Mouse (Mus musculus): ENCODE measurements around the gene Gm20403. TPM values are rescaled to one million over a fixed set of nuclear protein-coding genes. Genes with fewer than 3 reads are reported as not detected.

Gene Gm20403
- total RNA-seq, 2 experiments from 2014 or later: not detected

Other genes with a start within 250 kb of the Gm20403 start
- 10 to 100 TPM; 44.7 to 46.0 TPM for gene Snx6, start 190.8 kb downstream of the Gm20403 start, total RNA-seq (2021)
- 100 to 1,000 TPM in 1 of 2 experiments, 10 to 100 TPM in 1; 94.3 to 101 TPM for gene Cfl2, start 123.7 kb downstream of the Gm20403 start, total RNA-seq (2021)
- gene Baz1a, start 27.8 kb upstream of the Gm20403 start, total RNA-seq (2021): 1 to 10 TPM; 1.1 to 2.3 TPM
- 10 to 100 TPM in 1 of 2 experiments, 1 to 10 TPM in 1; 9.2 to 10.4 TPM for gene 2700097O09Rik, start 93.6 kb upstream of the Gm20403 start, total RNA-seq (2021)
- 10 to 100 TPM; 88.8 to 92.2 TPM for gene Srp54a, start 93.7 kb upstream of the Gm20403 start, total RNA-seq (2021)
- gene Fam177a, start 137.9 kb upstream of the Gm20403 start, total RNA-seq (2021): 10 to 100 TPM in 1 of 2 experiments, 1 to 10 TPM in 1; 8.0 to 17.4 TPM
- 10 to 100 TPM; 51.3 to 55.1 TPM for gene Srp54b, start 168.6 kb upstream of the Gm20403 start, total RNA-seq (2021)
- 1 to 10 TPM in 1 of 2 experiments, under 1 TPM in 1; 0.45 to 8.2 TPM for gene 1700047I17Rik2, start 213.1 kb upstream of the Gm20403 start, total RNA-seq (2021)
- 10 to 100 TPM; 38.4 to 40.5 TPM for gene Srp54c, start 243.6 kb upstream of the Gm20403 start, total RNA-seq (2021)